Mouse (Mus musculus) CD4-positive, CD25-positive, alpha-beta regulatory T cell, adult 2 months (primary cell): ENCODE data around the gene Gm17577.
"Not testable (repeated sequence)": the region's sequence is repeated elsewhere in the genome, so short reads cannot be mapped to it uniquely, and the experiment has no call there.

Experiments used
- DNase-seq: peaks from one replicate; pipeline ENCODE4 v3.0.0-alpha.2; 2012; ENCODE audit warnings: low read depth, low spot score

Gene Gm17577

GRCm38 (mm10) chrX:123246807-123247206 lies at the start of gene Gm17577:
Gm17577 (minus strand) TSS chrX:123246907.
- DNase-seq = not testable (repeated sequence)

- not testable (repeated sequence) for DNase-seq
Observed at GRCm38 (mm10) chrX:123222381-123222780, 24.3 kb downstream of the Gm17577 start, which contains the start of gene Srsx. Srsx (minus strand) TSS chrX:123222481.
